Mouse (Mus musculus) forebrain, embryonic 14.5 days (tissue): ENCODE data around the gene Amy2a1. TPM values are rescaled to one million over a fixed set of nuclear protein-coding genes. Genes with fewer than 3 reads are reported as not detected.
"Not testable (repeated sequence)": the region's sequence is repeated elsewhere in the genome, so short reads cannot be mapped to it uniquely, and the experiment has no call there.

Source experiments
- ATAC-seq: fragments of 200-750 bp; cut with Nextera tagmentation; 2 replicates; pipeline ENCODE4 v1.8.0; 2017; ENCODE audit warnings: mild to moderate bottlenecking, moderate library complexity
- DNase-seq: peaks from one replicate; pipeline ENCODE4 v3.0.0-alpha.2; 2015; ENCODE audit warnings: low spot score
- H3K27ac ChIP-seq: fragments of 300-500 bp; sonication (generic); 2 replicates; pipeline ENCODE4 v1.5.1; 2014; ENCODE audit warnings: low read depth, mild to moderate bottlenecking, control low read depth, low read length, moderate library complexity
- H3K27me3 ChIP-seq: fragments of 300-500 bp; sonication (generic); replicated peaks from 2 replicates; pipeline ENCODE4 v1.6.1; 2014; ENCODE audit warnings: low read length, control low read depth, mixed read lengths; ENCODE audit not compliant: control insufficient read depth, insufficient read depth
- H3K36me3 ChIP-seq: fragments of 300-500 bp; sonication (generic); 2 replicates; pipeline ENCODE4 v1.6.1; 2014; ENCODE audit warnings: low read length, control low read depth; ENCODE audit not compliant: control insufficient read depth, insufficient read depth
- H3K4me1 ChIP-seq: fragments of 300-500 bp; sonication (generic); 2 replicates; pipeline ENCODE4 v1.6.1; 2014; ENCODE audit warnings: antibody characterized with exemption, low read length, control low read depth; ENCODE audit not compliant: control insufficient read depth, insufficient read depth
- H3K4me2 ChIP-seq: fragments of 300-500 bp; sonication (generic); 2 replicates; pipeline ENCODE4 v1.6.1; 2014; ENCODE audit warnings: mild to moderate bottlenecking, control low read depth, low read length
- H3K4me3 ChIP-seq: fragments of 300-500 bp; sonication (generic); 2 replicates; pipeline ENCODE4 v1.5.1; 2014; ENCODE audit warnings: low read depth, low read length, control low read depth
- H3K9ac ChIP-seq: fragments of 300-500 bp; sonication (generic); 2 replicates; pipeline ENCODE4 v1.6.1; 2014; ENCODE audit warnings: mild to moderate bottlenecking, low read length, control low read depth, moderate library complexity
- H3K9me3 ChIP-seq: fragments of 300-500 bp; sonication (generic); replicated peaks from 2 replicates; pipeline ENCODE4 v1.6.1; 2016; ENCODE audit warnings: low read length, control low read depth, mixed read lengths; ENCODE audit not compliant: control insufficient read depth
- WGBS: fragments of 180-500 bp; shearing (Covaris S2); extraction: QIAGEN DNeasy Blood & Tissue Kit; methylation state at CpG from one replicate; pipeline ENCODE4 v1.1.7; 2014; 5-methylcytosine and 5-hydroxymethylcytosine counted together
- polyA plus RNA-seq: library from polyadenylated mRNA; unstranded; fragments of >200 nt; fragmentation: Nextera tagmentation; extraction: Ambion mirVana; gene quantifications from 2 replicates; pipeline ENCODE4 v1.2.1, GENCODE M21; 2014

The Amy2a1 gene
- polyA plus RNA-seq = not detected in 2 replicates

GRCm38 (mm10) chr3:113532328-113532727 is at the start of gene Amy2a1:
Amy2a1 (minus strand) TSS chr3:113532428.
- not testable (repeated sequence) for DNase-seq

GRCm38 (mm10) chr3:113574578-113574977 is 42.4 kb upstream of the Amy2a1 start:
- Histone ChIP-seq H3K9ac (no peak overlapping the region), H3K36me3 (no peaks in the 10 kb centered on the region), H3K4me1 (no peaks in the 10 kb centered on the region), H3K4me2 (no peak overlapping the region), H3K27ac (no peak overlapping the region), H3K4me3 (no peak overlapping the region), H3K9me3 (no peaks in the 10 kb centered on the region), H3K27me3 (no peaks in the 10 kb centered on the region)
- ATAC-seq = no peak
- DNase-seq = no peak
- WGBS = 84% methylated on average over 4 of the region's 4 CpGs

More at GRCm38 (mm10) chr3:113532328-113532727, at the start of gene Amy2a1:
- H3K27me3 ChIP-seq, ATAC-seq, H3K9me3 ChIP-seq, H3K27ac ChIP-seq, H3K4me2 ChIP-seq, H3K9ac ChIP-seq, H3K4me1 ChIP-seq, H3K4me3 ChIP-seq, H3K36me3 ChIP-seq: not testable (repeated sequence)
- WGBS = 95% methylated on average over 3 of the region's 3 CpGs

GRCm38 (mm10) chr3:113574138-113574537 is 41.9 kb upstream of the Amy2a1 start:
- H3K4me2 ChIP-seq = no peak overlapping the region
- WGBS = 88% methylated on average over 2 of the region's 2 CpGs

GRCm38 (mm10) chr3:113572158-113572557 is 39.9 kb upstream of the Amy2a1 start:
- ATAC-seq (no peak), DNase-seq (no peak)
- H3K27me3 ChIP-seq = no peaks in the 10 kb centered on the region
- no peak overlapping the region for H3K4me3 ChIP-seq
- no peaks in the 10 kb centered on the region for H3K36me3 ChIP-seq
- H3K4me1 ChIP-seq = no peaks in the 10 kb centered on the region
- no peak overlapping the region for H3K4me2 ChIP-seq
- H3K9me3 ChIP-seq = no peaks in the 10 kb centered on the region
- no peak overlapping the region for H3K9ac ChIP-seq
- WGBS = 92% methylated on average over 3 of the region's 3 CpGs
- no peak overlapping the region for H3K27ac ChIP-seq

More at GRCm38 (mm10) chr3:113574138-113574537, 41.9 kb upstream of the Amy2a1 start:
- no peak overlapping the region for H3K27ac ChIP-seq
- no peaks in the 10 kb centered on the region for H3K9me3 ChIP-seq
- H3K36me3 ChIP-seq = no peaks in the 10 kb centered on the region
- DNase-seq = no peak
- H3K27me3 ChIP-seq = no peaks in the 10 kb centered on the region
- H3K4me3 ChIP-seq = no peak overlapping the region
- H3K9ac ChIP-seq = no peak overlapping the region
- no peak for ATAC-seq
- no peaks in the 10 kb centered on the region for H3K4me1 ChIP-seq

GRCm38 (mm10) chr3:113539692-113540091 is 7.5 kb upstream of the Amy2a1 start:
- Histone ChIP-seq H3K27ac (no peak overlapping the region), H3K9me3 (no peaks in the 10 kb centered on the region), H3K36me3 (no peaks in the 10 kb centered on the region), H3K4me2 (no peak overlapping the region), H3K4me1 (no peaks in the 10 kb centered on the region), H3K9ac (no peak overlapping the region), H3K4me3 (no peak overlapping the region), H3K27me3 (no peaks in the 10 kb centered on the region)
- no peak for DNase-seq
- ATAC-seq = no peak

Other genes with a start within 250 kb of the Amy2a1 start
- gene Amy2a4, start 241.0 kb downstream of the Amy2a1 start, polyA plus RNA-seq = not detected in 2 replicates
- not detected in 2 replicates for gene Amy2a3, start 208.4 kb downstream of the Amy2a1 start, polyA plus RNA-seq
- gene Amy2a2, start 175.8 kb downstream of the Amy2a1 start, polyA plus RNA-seq = not detected in 2 replicates
- gene Amy1, start 74.3 kb upstream of the Amy2a1 start, polyA plus RNA-seq = 10.7 TPM in 2 replicates
- gene Rnpc3, start 97.7 kb upstream of the Amy2a1 start, polyA plus RNA-seq = 52.2 and 57.8 TPM in 2 replicates